Mouse (Mus musculus): ENCODE data around the gene Qtrt1. TPM values are rescaled to one million over a fixed set of nuclear protein-coding genes. Genes with fewer than 3 reads are reported as not detected.
"Not testable (repeated sequence)": the region's sequence is repeated elsewhere in the genome, so short reads cannot be mapped to it uniquely, and the experiment has no call there.

Qtrt1 gene
- polyA plus RNA-seq, 1 experiment from 2014 or later: 23.0 TPM

DNA sequence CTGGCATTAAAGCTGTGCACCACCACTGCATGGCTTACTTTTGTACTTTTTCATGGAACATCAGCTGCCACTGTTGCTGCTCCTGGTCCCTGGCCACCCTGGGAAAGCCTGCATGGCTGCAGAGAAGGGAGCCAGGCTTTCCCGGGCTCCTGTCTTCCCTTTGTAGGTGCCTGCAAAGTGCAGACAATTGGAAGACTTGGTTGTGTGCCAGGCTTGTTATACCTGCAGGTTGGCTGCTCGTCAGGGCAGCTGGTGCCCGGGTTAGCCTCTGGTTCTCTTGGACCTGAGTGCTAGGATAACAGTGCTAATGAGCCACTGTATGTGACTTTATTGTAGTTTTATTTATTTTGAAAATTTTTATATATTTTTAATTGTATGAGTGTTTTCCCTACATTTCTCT, 47.2 kb downstream of the Qtrt1 start:
- H3K4me3 ChIP-seq (ENCODE audit: low read length): no peak overlapping the region
- 63% methylated on average over 3 of the region's 3 CpGs for WGBS

DNA sequence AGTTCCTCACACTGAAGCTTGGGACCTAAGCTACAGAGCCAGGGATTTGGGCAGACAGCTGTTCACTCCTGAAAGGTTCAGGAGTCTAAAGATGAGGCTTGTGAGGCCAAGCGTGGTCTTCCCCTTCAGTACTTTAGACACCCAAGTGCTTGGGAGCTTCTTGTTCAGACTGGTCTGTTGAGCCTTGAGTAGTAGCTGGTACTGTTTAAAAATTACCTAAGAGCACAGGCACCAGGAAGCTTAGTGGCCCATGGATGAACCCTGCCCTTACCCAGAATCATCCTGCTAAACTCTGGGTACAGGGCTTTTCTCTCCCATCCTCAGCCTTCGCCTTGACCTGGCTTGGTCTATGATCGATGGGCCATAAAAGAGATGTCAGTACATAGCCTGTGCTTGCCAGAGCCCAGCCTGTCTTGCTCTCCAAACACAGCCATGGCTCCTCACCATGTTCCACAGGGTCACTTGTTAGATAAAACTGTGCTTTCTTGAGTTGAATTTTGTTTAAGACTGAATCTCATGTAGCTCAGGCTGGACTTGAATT, 48.8 kb downstream of the Qtrt1 start:
- Histone ChIP-seq H3K27ac (ENCODE audit: low read length) (no peak overlapping the region), H3K27me3 (ENCODE audit: control insufficient read depth, insufficient read depth, low read length) (no peaks in the 10 kb centered on the region), H3K4me2 (ENCODE audit: low read depth, low read length) (no peak overlapping the region), H3K9ac (ENCODE audit: low read length) (no peak overlapping the region), H3K4me3 (ENCODE audit: low read length) (no peak overlapping the region), H3K36me3 (ENCODE audit: control insufficient read depth, insufficient read depth) (no peaks in the 10 kb centered on the region), H3K9me3 (replicated peaks; ENCODE audit: control insufficient read depth, low read length) (no peaks in the 10 kb centered on the region), H3K4me1 (ENCODE audit: control insufficient read depth, insufficient read depth, low read length) (peaks cover 27% of the 10 kb centered on the region)
- ATAC-seq (replicated peaks; ENCODE audit: extremely low read depth, insufficient read depth, low FRiP score): no peak
- 93% methylated on average over 3 of the region's 3 CpGs for WGBS

More for the DNA sequence above, 47.2 kb downstream of the Qtrt1 start:
- Histone ChIP-seq H3K4me2 (ENCODE audit: low read depth, low read length) (no peak overlapping the region), H3K4me1 (ENCODE audit: control insufficient read depth, insufficient read depth, low read length) (peaks cover 29% of the 10 kb centered on the region), H3K27ac (ENCODE audit: low read length) (no peak overlapping the region), H3K9me3 (replicated peaks; ENCODE audit: control insufficient read depth, low read length) (no peaks in the 10 kb centered on the region), H3K9ac (ENCODE audit: low read length) (no peak overlapping the region), H3K27me3 (ENCODE audit: control insufficient read depth, insufficient read depth, low read length) (no peaks in the 10 kb centered on the region), H3K36me3 (ENCODE audit: control insufficient read depth, insufficient read depth) (no peaks in the 10 kb centered on the region)
- ATAC-seq (replicated peaks; ENCODE audit: extremely low read depth, insufficient read depth, low FRiP score): no peak

DNA sequence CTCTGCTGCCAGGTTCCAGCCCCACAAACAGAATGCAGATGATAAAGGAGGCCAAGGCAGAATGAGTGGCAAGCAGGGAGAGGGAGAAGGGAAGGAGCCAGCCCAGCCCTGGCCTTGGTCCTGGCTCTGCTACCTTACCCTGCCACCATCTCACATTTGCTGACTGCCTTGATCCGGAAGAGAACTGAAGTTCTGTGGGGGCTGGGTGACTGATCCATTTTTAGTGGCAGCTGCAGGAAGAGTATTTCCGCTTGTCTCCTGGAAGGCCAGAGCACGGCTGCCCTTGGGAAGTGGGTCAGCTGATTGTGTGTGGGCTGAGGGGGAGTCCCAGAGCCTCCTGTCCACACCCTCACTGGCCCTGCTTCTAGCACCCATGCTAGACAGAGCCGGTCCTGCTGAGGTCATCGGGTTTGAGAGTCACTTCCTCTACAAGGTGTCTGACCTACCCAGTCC, 51.5 kb downstream of the Qtrt1 start:
- peak; percentile 89 for ATAC-seq (replicated peaks; ENCODE audit: extremely low read depth, insufficient read depth, low FRiP score)
- Histone ChIP-seq H3K9me3 (replicated peaks; ENCODE audit: control insufficient read depth, low read length) (no peaks in the 10 kb centered on the region), H3K9ac (ENCODE audit: low read length) (peak overlapping the region; percentile 50), H3K4me1 (ENCODE audit: control insufficient read depth, insufficient read depth, low read length) (peaks cover 27% of the 10 kb centered on the region), H3K4me3 (ENCODE audit: low read length) (no peak overlapping the region), H3K27ac (ENCODE audit: low read length) (peak overlapping the region; percentile 86), H3K27me3 (ENCODE audit: control insufficient read depth, insufficient read depth, low read length) (no peaks in the 10 kb centered on the region), H3K36me3 (ENCODE audit: control insufficient read depth, insufficient read depth) (peaks cover 16% of the 10 kb centered on the region), H3K4me2 (ENCODE audit: low read depth, low read length) (peak overlapping the region; percentile 33; the same call in 1 of the 2 replicates)
- WGBS: 14% methylated on average over 5 of the region's 5 CpGs

DNA sequence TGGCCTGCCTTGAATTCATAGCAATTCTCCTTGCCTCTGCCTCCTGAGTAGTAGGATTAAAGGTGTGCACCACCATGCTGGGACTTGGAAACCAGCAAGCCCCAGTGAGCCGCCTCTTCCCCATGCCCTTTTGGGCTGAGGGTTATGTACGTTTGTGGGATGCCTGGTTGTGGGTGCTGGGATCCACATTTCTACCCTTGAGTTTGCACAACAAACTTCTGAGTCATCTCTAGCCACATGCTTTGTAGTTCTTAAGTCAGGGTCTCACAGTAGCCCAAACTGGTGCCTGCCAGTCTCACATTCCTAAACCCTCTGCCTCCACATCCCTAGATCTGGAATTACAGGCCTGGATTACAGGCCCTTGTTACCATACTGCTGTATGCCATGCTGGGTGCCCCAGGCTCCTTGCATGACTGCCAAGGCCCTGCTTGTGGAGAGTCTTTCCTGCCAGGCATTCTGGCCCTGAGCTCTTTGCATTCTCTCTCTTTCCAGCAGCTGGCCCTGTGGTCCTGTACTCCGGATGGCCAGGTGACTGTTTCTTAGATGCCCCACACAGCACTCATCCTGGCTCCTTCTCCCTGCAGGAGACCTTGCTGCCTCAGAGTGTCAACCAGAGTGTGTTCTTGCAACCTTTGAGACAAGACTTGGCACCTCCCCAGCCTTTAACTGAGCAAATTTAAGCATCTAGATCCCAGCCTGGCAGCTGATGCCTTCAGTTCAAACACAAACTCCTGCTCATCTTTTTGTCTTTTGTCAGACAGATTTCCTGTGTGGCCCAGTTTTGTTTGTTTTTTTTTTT, 52.3 kb downstream of the Qtrt1 start:
- H3K4me1 ChIP-seq (ENCODE audit: control insufficient read depth, insufficient read depth, low read length): peaks cover 27% of the 10 kb centered on the region
- H3K27me3 ChIP-seq (ENCODE audit: control insufficient read depth, insufficient read depth, low read length): no peaks in the 10 kb centered on the region
- H3K4me2 ChIP-seq (ENCODE audit: low read depth, low read length): no peak overlapping the region
- peak overlapping the region; percentile 86 for H3K27ac ChIP-seq (ENCODE audit: low read length)
- ATAC-seq (replicated peaks; ENCODE audit: extremely low read depth, insufficient read depth, low FRiP score): no peak
- WGBS: 75% methylated on average over 3 of the region's 3 CpGs
- H3K4me3 ChIP-seq (ENCODE audit: low read length): no peak overlapping the region
- peaks cover 22% of the 10 kb centered on the region for H3K36me3 ChIP-seq (ENCODE audit: control insufficient read depth, insufficient read depth)
- no peak overlapping the region for H3K9ac ChIP-seq (ENCODE audit: low read length)
- H3K9me3 ChIP-seq (replicated peaks; ENCODE audit: control insufficient read depth, low read length): no peaks in the 10 kb centered on the region

DNA sequence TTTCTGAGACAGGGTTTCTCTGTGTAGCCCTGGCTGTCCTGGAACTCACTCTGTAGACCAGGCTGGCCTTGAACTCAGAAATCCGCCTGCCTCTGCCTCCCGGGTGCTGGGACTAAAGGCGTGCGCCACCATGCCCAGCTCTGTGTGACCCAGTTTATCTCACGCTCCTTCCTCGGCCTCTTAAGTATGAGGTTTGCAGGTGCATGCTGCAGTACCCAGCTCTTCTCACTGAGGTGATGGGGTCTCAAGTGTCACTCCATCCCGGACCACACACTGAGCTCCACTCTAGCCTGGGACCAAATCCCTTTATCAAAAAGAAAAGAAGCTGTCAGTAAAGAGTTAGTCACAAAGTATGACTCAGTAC, 52.9 kb downstream of the Qtrt1 start:
- peaks cover 25% of the 10 kb centered on the region for H3K36me3 ChIP-seq (ENCODE audit: control insufficient read depth, insufficient read depth)
- ATAC-seq (replicated peaks; ENCODE audit: extremely low read depth, insufficient read depth, low FRiP score); H3K9ac ChIP-seq (ENCODE audit: low read length); H3K9me3 ChIP-seq (replicated peaks; ENCODE audit: control insufficient read depth, low read length); H3K27me3 ChIP-seq (ENCODE audit: control insufficient read depth, insufficient read depth, low read length); H3K27ac ChIP-seq (ENCODE audit: low read length); H3K4me2 ChIP-seq (ENCODE audit: low read depth, low read length); H3K4me3 ChIP-seq (ENCODE audit: low read length): not testable (repeated sequence)
- 89% methylated on average over 7 of the region's 7 CpGs for WGBS
- H3K4me1 ChIP-seq (ENCODE audit: control insufficient read depth, insufficient read depth, low read length): peaks cover 27% of the 10 kb centered on the region

DNA sequence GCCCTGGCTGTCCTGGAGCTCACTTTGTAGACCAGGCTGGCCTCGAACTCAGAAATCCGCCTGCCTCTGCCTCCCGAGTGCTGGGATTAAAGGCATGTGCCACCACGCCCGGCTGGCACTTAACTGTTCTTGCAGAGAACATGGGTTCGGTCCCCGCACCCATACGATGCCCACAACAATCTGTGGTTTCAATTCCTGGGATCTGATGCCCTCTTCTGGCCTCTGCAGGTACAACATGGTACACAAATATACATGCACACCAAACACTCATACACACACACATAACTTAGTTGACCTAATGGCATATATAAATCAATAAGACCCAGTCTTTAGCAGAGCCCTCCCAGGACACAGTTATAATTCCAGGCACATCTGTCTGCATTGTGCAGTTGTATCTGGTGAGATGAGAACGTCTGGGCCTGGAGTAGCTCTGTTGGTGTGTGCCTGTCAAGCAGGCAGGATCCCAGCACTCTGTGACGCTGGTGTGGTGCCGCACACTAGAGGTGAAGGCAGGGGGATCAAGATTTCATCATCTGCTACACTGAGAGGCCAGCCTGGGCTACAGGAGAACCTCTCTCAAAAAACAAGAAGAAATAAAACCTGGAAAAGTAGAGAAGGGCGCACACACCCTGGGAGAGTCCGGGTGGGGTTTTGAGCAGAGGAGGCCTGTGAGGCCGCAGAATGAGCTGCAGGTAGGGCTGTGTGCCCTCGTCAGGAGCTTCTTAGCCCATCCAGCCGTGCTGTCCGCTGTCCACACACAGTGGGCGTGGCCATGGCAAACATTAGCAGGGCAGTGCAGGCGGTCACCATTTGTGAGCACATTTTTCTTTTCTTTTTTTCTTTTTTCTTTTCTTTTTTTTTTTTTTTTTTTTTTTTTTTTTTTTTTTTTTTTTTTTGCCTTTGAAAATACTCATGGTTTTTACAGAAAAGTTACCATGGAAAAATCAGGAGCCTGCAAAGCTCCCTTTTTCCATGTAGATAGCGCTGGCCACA, 57.7 kb downstream of the Qtrt1 start:
- H3K27ac ChIP-seq (ENCODE audit: low read length): no peak overlapping the region
- H3K9ac ChIP-seq (ENCODE audit: low read length): no peak overlapping the region
- H3K4me2 ChIP-seq (ENCODE audit: low read depth, low read length): no peak overlapping the region
- no peak for ATAC-seq (replicated peaks; ENCODE audit: extremely low read depth, insufficient read depth, low FRiP score)
- H3K4me1 ChIP-seq (ENCODE audit: control insufficient read depth, insufficient read depth, low read length): no peaks in the 10 kb centered on the region
- H3K27me3 ChIP-seq (ENCODE audit: control insufficient read depth, insufficient read depth, low read length): no peaks in the 10 kb centered on the region
- WGBS: 86% methylated on average over 20 of the region's 20 CpGs
- H3K9me3 ChIP-seq (replicated peaks; ENCODE audit: control insufficient read depth, low read length): no peaks in the 10 kb centered on the region
- H3K36me3 ChIP-seq (ENCODE audit: control insufficient read depth, insufficient read depth): peaks cover 53% of the 10 kb centered on the region
- no peak overlapping the region for H3K4me3 ChIP-seq (ENCODE audit: low read length)

Other genes starting within 250 kb of the Qtrt1 start
- gene Pde4a, start 246.1 kb upstream of the Qtrt1 start, polyA plus RNA-seq (2015; fragmentation: Nextera tagmentation; extraction: Ambion mirVana): 15.0 and 16.7 TPM in 2 replicates
- 51.5 and 54.6 TPM in 2 replicates for gene Keap1, start 172.5 kb upstream of the Qtrt1 start, polyA plus RNA-seq (2015; fragmentation: Nextera tagmentation; extraction: Ambion mirVana)
- 0.09 and 0.16 TPM in 2 replicates for gene S1pr5, start 163.4 kb upstream of the Qtrt1 start, polyA plus RNA-seq (2015; fragmentation: Nextera tagmentation; extraction: Ambion mirVana)
- 58.8 and 63.9 TPM in 2 replicates for gene Atg4d, start 146.5 kb upstream of the Qtrt1 start, polyA plus RNA-seq (2015; fragmentation: Nextera tagmentation; extraction: Ambion mirVana)
- 10.5 and 13.2 TPM in 2 replicates for gene Kri1, start 123.9 kb upstream of the Qtrt1 start, polyA plus RNA-seq (2015; fragmentation: Nextera tagmentation; extraction: Ambion mirVana)
- 105 and 110 TPM in 2 replicates for gene Cdkn2d, start 120.4 kb upstream of the Qtrt1 start, polyA plus RNA-seq (2015; fragmentation: Nextera tagmentation; extraction: Ambion mirVana)
- gene Ap1m2, start 99.5 kb upstream of the Qtrt1 start, polyA plus RNA-seq (2015; fragmentation: Nextera tagmentation; extraction: Ambion mirVana): 5.3 and 5.7 TPM in 2 replicates
- 74.4 and 75.1 TPM in 2 replicates for gene Slc44a2, start 91.1 kb upstream of the Qtrt1 start, polyA plus RNA-seq (2015; fragmentation: Nextera tagmentation; extraction: Ambion mirVana)
- 105 and 108 TPM in 2 replicates for gene Ilf3, start 44.0 kb upstream of the Qtrt1 start, polyA plus RNA-seq (2015; fragmentation: Nextera tagmentation; extraction: Ambion mirVana)
- 73.7 and 75.0 TPM in 2 replicates for gene Dnm2, start 13.1 kb downstream of the Qtrt1 start, polyA plus RNA-seq (2015; fragmentation: Nextera tagmentation; extraction: Ambion mirVana)
- 81.2 and 90.1 TPM in 2 replicates for gene Tmed1, start 98.4 kb downstream of the Qtrt1 start, polyA plus RNA-seq (2015; fragmentation: Nextera tagmentation; extraction: Ambion mirVana)
- gene AB124611, start 114.3 kb downstream of the Qtrt1 start, polyA plus RNA-seq (2015; fragmentation: Nextera tagmentation; extraction: Ambion mirVana): 3.2 and 3.7 TPM in 2 replicates
- gene Carm1, start 135.1 kb downstream of the Qtrt1 start, polyA plus RNA-seq (2015; fragmentation: Nextera tagmentation; extraction: Ambion mirVana): 17.2 and 21.8 TPM in 2 replicates
- 28.4 and 28.6 TPM in 2 replicates for gene Timm29, start 180.9 kb downstream of the Qtrt1 start, polyA plus RNA-seq (2015; fragmentation: Nextera tagmentation; extraction: Ambion mirVana)
- gene Yipf2, start 181.0 kb downstream of the Qtrt1 start, polyA plus RNA-seq (2015; fragmentation: Nextera tagmentation; extraction: Ambion mirVana): 16.4 and 17.7 TPM in 2 replicates
- 50.7 and 52.5 TPM in 2 replicates for gene Smarca4, start 204.3 kb downstream of the Qtrt1 start, polyA plus RNA-seq (2015; fragmentation: Nextera tagmentation; extraction: Ambion mirVana)